Comparison of ENCODE assay signal across 30 mouse cellular contexts in genomic region chr4:111147748-111148147, GRCm38 (mm10).
"Had no signal": no experiment of that assay in that cellular context is flagged by ENCODE, and none has a peak within 500 bp of the region (broad histone marks: within the 10 kb centered on the region; RNA-seq: fewer than 3 reads in every experiment).

No protein-coding gene starts in this region.

- H3K27me3 ChIP-seq: limb, embryonic 12.5 days; limb, embryonic 13.5 days; limb, embryonic 15.5 days; liver, embryonic 12.5 days; liver, embryonic 13.5 days; liver, embryonic 15.5 days; lung, embryonic 15.5 days; megakaryocyte, embryonic 14.5 days; midbrain, embryonic 12.5 days; midbrain, embryonic 15.5 days; neural tube, embryonic 12.5 days; neural tube, embryonic 13.5 days had no signal

- H3K4me3 ChIP-seq: limb, embryonic 10.5 days; limb, embryonic 12.5 days; limb, embryonic 13.5 days; limb, embryonic 15.5 days; liver, embryonic 12.5 days; liver, embryonic 13.5 days; liver, embryonic 15.5 days; lung, embryonic 15.5 days; megakaryocyte, embryonic 14.5 days; midbrain, embryonic 10.5 days; midbrain, embryonic 12.5 days; midbrain, embryonic 15.5 days; myocyte; neural tube, embryonic 12.5 days; neural tube, embryonic 13.5 days had no signal

- ATAC-seq: liver, embryonic 12.5 days; lung, postnatal 0 days; midbrain, embryonic 15.5 days; midbrain, embryonic 16.5 days had no signal

- H3K36me3 ChIP-seq: limb, embryonic 10.5 days; limb, embryonic 12.5 days; limb, embryonic 13.5 days; limb, embryonic 15.5 days; liver, embryonic 12.5 days; liver, embryonic 13.5 days; liver, embryonic 15.5 days; lung, embryonic 15.5 days; midbrain, embryonic 10.5 days; midbrain, embryonic 12.5 days; midbrain, embryonic 15.5 days; neural tube, embryonic 12.5 days; neural tube, embryonic 13.5 days had no signal

- H3K9ac ChIP-seq: limb, embryonic 12.5 days; limb, embryonic 13.5 days; limb, embryonic 15.5 days; liver, embryonic 12.5 days; liver, embryonic 13.5 days; liver, embryonic 14.5 days; liver, embryonic 15.5 days; lung, embryonic 14.5 days; lung, embryonic 15.5 days; midbrain, embryonic 12.5 days; midbrain, embryonic 15.5 days; neural tube, embryonic 12.5 days; neural tube, embryonic 13.5 days had no signal

- H3K4me2 ChIP-seq: limb, embryonic 12.5 days; limb, embryonic 13.5 days; limb, embryonic 15.5 days; liver, embryonic 11.5 days; liver, embryonic 12.5 days; liver, embryonic 13.5 days; liver, embryonic 15.5 days; lung, embryonic 14.5 days; lung, embryonic 15.5 days; midbrain, embryonic 11.5 days; midbrain, embryonic 12.5 days; midbrain, embryonic 15.5 days; neural tube, embryonic 12.5 days; neural tube, embryonic 13.5 days had no signal

- DNase-seq: left cerebral cortex, postnatal 4 days; liver; liver, embryonic 13.5 days; lung, adult 18-20 months; lung, adult 2 months; lung, embryonic 14.5 days; lung, postnatal 10 days; lung, postnatal 14 days; lung, postnatal 36 days; lung, postnatal 4 days had no signal

- H3K9me3 ChIP-seq: limb, embryonic 10.5 days; limb, embryonic 12.5 days; limb, embryonic 13.5 days; limb, embryonic 15.5 days; liver, embryonic 12.5 days; liver, embryonic 13.5 days; liver, embryonic 15.5 days; lung, embryonic 15.5 days; megakaryocyte, embryonic 14.5 days; midbrain, embryonic 10.5 days; midbrain, embryonic 12.5 days; midbrain, embryonic 15.5 days; neural tube, embryonic 12.5 days; neural tube, embryonic 13.5 days had no signal

- H3K4me1 ChIP-seq: limb, embryonic 10.5 days; limb, embryonic 12.5 days; limb, embryonic 13.5 days; limb, embryonic 15.5 days; liver, embryonic 12.5 days; liver, embryonic 13.5 days; liver, embryonic 15.5 days; lung, embryonic 15.5 days; megakaryocyte, embryonic 14.5 days; midbrain, embryonic 10.5 days; midbrain, embryonic 12.5 days; midbrain, embryonic 15.5 days; neural tube, embryonic 12.5 days; neural tube, embryonic 13.5 days had no signal

- H3K27ac ChIP-seq: limb, embryonic 10.5 days; limb, embryonic 12.5 days; limb, embryonic 13.5 days; limb, embryonic 15.5 days; liver, embryonic 12.5 days; liver, embryonic 13.5 days; liver, embryonic 14.5 days; liver, embryonic 15.5 days; lung, embryonic 15.5 days; macrophage; midbrain, embryonic 10.5 days; midbrain, embryonic 12.5 days; midbrain, embryonic 15.5 days; neural tube, embryonic 12.5 days; neural tube, embryonic 13.5 days had no signal
